ENCODE assay signal across 8 mouse cellular contexts in the genomic region with DNA sequence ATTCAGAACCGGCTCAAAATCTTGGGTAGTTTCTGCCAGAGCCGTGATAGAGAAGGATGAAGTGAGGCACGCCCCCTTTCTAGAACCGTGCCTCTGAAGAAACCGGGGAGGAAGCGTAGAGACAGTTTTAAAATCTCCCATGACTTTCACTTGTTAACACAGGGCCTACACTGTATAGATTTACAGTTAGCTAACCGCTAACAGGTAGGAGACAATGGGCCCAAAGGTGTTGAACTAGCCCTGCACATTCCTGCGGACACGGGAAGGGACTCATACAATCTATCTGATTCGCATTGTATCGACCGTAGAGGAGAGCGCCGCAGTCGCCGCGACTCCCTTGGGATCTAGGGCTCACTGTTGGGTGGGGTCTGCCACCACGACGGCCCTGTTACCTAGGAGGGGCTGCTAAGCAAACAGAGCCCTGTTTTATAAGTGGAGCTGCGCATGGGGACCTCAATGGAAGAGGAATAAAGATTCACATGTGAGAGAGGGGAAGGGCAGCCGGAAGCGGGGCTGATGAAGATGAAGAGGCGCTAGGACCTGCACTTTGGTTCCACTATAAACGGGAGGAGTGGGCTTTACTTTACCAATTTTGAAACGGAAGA.
DNase-seq lines count a peak whose midpoint lies in the region; ATAC-seq lines count a peak whose summit lies in the region.

No protein-coding gene starts in this region.

- WGBS in forebrain, embryonic 13.5 days = 66% methylated on average over 25 of the region's 25 CpGs
- WGBS in forebrain, embryonic 14.5 days = 67% methylated on average over 25 of the region's 25 CpGs
- WGBS in neural tube, embryonic 11.5 days = 56% methylated on average over 25 of the region's 25 CpGs
- WGBS in limb, embryonic 13.5 days = 65% methylated on average over 25 of the region's 25 CpGs

- DNase-seq in forebrain, embryonic 14.5 days (ENCODE audit: low spot score) = no peak
- no peak for DNase-seq in neural tube, embryonic 11.5 days (ENCODE audit: low spot score)
- no peak for DNase-seq in neural tube, embryonic 10.5 days (ENCODE audit: extremely low spot score, low spot score)
- DNase-seq in splenic B cell, adult 2 months (ENCODE audit: low read depth, low spot score) = peak; percentile 6
- no peak for DNase-seq in kidney, adult 11 months
- DNase-seq in right cerebral cortex, postnatal 10 days (ENCODE audit: low spot score in 2 of 2) = no peak

- no peak overlapping the region for H3K9ac ChIP-seq in forebrain, embryonic 13.5 days
- H3K9ac ChIP-seq in forebrain, embryonic 14.5 days (ENCODE audit: low read length) = no peak overlapping the region
- no peak overlapping the region for H3K9ac ChIP-seq in neural tube, embryonic 11.5 days (ENCODE audit: low read length)
- H3K9ac ChIP-seq in limb, embryonic 13.5 days = no peak overlapping the region

- no peaks in the 10 kb centered on the region for H3K4me1 ChIP-seq in forebrain, embryonic 13.5 days
- no peaks in the 10 kb centered on the region for H3K4me1 ChIP-seq in forebrain, embryonic 14.5 days (ENCODE audit: control insufficient read depth, insufficient read depth, low read length)
- no peaks in the 10 kb centered on the region for H3K4me1 ChIP-seq in neural tube, embryonic 11.5 days (ENCODE audit: control insufficient read depth, insufficient read depth, low read length)
- peaks cover 11% of the 10 kb centered on the region for H3K4me1 ChIP-seq in limb, embryonic 13.5 days

- ATAC-seq in forebrain, embryonic 13.5 days = no peak
- no peak for ATAC-seq in forebrain, embryonic 14.5 days
- ATAC-seq in neural tube, embryonic 11.5 days (ENCODE audit: insufficient read depth, low FRiP score, low TSS enrichment) = no peak
- ATAC-seq in limb, embryonic 13.5 days (ENCODE audit: low FRiP score, low read depth) = no peak

- no peaks in the 10 kb centered on the region for H3K9me3 ChIP-seq in forebrain, embryonic 13.5 days (replicated peaks)
- H3K9me3 ChIP-seq in forebrain, embryonic 14.5 days (replicated peaks; ENCODE audit: control insufficient read depth, low read length) = no peaks in the 10 kb centered on the region
- H3K9me3 ChIP-seq in neural tube, embryonic 11.5 days (ENCODE audit: control insufficient read depth, low read length) = no peaks in the 10 kb centered on the region
- H3K9me3 ChIP-seq in limb, embryonic 13.5 days = no peaks in the 10 kb centered on the region

- no peaks in the 10 kb centered on the region for H3K36me3 ChIP-seq in forebrain, embryonic 13.5 days (ENCODE audit: poor library complexity, severe bottlenecking)
- no peaks in the 10 kb centered on the region for H3K36me3 ChIP-seq in forebrain, embryonic 14.5 days (ENCODE audit: control insufficient read depth, insufficient read depth, low read length)
- no peaks in the 10 kb centered on the region for H3K36me3 ChIP-seq in neural tube, embryonic 11.5 days (ENCODE audit: control insufficient read depth, insufficient read depth, low read length)
- no peaks in the 10 kb centered on the region for H3K36me3 ChIP-seq in limb, embryonic 13.5 days
- no peaks in the 10 kb centered on the region for H3K36me3 ChIP-seq in splenic B cell, adult 2 months (ENCODE audit: control insufficient read depth, insufficient read depth, low read length, poor library complexity, severe bottlenecking)

- no peak overlapping the region for H3K4me3 ChIP-seq in forebrain, embryonic 13.5 days
- no peak overlapping the region for H3K4me3 ChIP-seq in forebrain, embryonic 14.5 days (ENCODE audit: low read depth, low read length)
- no peak overlapping the region for H3K4me3 ChIP-seq in neural tube, embryonic 11.5 days (ENCODE audit: low read depth, low read length)
- no peak overlapping the region for H3K4me3 ChIP-seq in limb, embryonic 13.5 days

- no peaks in the 10 kb centered on the region for H3K27me3 ChIP-seq in forebrain, embryonic 13.5 days
- no peaks in the 10 kb centered on the region for H3K27me3 ChIP-seq in forebrain, embryonic 14.5 days (replicated peaks; ENCODE audit: control insufficient read depth, insufficient read depth, low read length)
- no peaks in the 10 kb centered on the region for H3K27me3 ChIP-seq in neural tube, embryonic 11.5 days (ENCODE audit: control insufficient read depth, insufficient read depth, low read length)
- H3K27me3 ChIP-seq in limb, embryonic 13.5 days = no peaks in the 10 kb centered on the region
- H3K27me3 ChIP-seq in splenic B cell, adult 2 months (ENCODE audit: control insufficient read depth, insufficient read depth, low read length, poor library complexity, severe bottlenecking) = no peaks in the 10 kb centered on the region

- H3K4me2 ChIP-seq in forebrain, embryonic 13.5 days = peak overlapping the region; percentile 6; the same call in 1 of the 2 replicates
- H3K4me2 ChIP-seq in forebrain, embryonic 14.5 days (ENCODE audit: low read length) = no peak overlapping the region
- H3K4me2 ChIP-seq in neural tube, embryonic 11.5 days (ENCODE audit: low read depth) = peak overlapping the region; percentile 20
- H3K4me2 ChIP-seq in limb, embryonic 13.5 days (replicated peaks) = peak overlapping the region; percentile 43

- no peak overlapping the region for H3K27ac ChIP-seq in forebrain, embryonic 13.5 days
- no peak overlapping the region for H3K27ac ChIP-seq in forebrain, embryonic 14.5 days (ENCODE audit: low read depth, low read length)
- H3K27ac ChIP-seq in neural tube, embryonic 11.5 days (ENCODE audit: low read depth, low read length) = no peak overlapping the region
- H3K27ac ChIP-seq in limb, embryonic 13.5 days = no peak overlapping the region
